Mouse (Mus musculus): ENCODE data around the gene Anapc4.
A peak's percentile ranks its signal among the peaks of the same experiment; 100 is the strongest.

Gene Anapc4

DNA sequence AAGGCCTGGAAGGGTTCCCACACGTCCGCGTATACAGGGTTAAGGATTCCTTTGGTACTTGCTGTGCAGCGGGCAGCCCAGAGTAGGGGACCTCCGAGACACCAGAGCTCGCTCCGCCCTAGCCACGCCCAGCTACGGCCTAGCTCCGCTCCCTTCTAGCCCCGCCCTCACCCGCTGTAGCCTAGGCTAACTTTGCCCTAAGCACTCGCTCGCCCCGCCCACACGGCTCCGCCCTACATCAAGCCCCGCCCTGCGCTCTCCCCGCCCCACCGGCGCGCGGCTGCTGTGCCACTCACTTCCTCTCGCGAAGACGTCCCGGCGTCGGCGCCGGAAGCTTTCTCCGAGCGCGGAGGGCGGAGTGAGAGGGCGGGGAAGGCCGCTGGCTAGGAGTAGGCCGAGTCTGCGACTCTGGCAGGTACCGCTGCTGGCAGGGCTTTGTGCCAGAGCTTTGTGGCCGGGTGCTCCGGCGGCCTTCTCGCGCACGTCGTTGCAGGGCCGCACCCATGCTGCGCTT lies at the start of gene Anapc4:
Gene Anapc4, plus strand, starts transcription at position 252 of the 514 bp plus-strand sequence.
- DNase-seq (ENCODE audit: low read depth, low spot score) = peak; percentile 98

DNA sequence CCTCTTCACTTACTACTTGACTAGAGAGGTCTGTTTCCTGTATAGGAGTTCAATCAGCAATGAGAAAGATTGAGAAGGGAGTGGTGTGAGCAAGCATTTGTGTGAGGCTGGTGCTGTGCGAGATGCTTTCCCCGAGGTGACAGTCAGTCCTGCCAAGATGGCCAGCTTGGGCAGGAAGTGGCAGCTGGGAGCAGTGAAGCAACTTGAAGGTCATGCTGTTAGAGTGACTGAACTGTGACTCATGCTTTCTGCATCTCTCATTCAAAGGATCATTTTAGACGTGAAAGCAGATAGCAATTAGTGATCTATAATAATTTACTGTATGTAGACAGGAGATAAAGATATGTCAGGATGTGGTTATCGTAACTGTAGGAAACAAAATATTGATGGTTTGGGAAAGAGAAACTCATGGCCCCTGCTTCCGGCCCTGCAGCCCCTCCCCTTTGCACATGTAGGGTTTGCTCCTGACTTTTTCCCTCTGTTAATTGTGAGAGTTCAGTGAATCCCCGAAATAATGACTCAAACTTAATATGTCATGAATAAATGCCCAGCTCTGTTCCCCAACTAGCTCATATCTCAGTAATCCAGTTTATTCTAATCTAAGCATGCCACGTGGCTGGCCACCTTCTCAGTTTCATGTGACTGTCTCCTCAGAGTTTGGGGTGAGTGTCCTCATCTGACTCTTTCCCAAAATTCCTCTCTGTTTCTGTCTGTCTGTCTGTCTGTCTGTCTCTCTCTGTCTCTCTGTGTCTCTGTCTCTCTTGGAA lies 47.1 kb upstream of the Anapc4 start:
- no peak for DNase-seq (ENCODE audit: low read depth, low spot score)

DNA sequence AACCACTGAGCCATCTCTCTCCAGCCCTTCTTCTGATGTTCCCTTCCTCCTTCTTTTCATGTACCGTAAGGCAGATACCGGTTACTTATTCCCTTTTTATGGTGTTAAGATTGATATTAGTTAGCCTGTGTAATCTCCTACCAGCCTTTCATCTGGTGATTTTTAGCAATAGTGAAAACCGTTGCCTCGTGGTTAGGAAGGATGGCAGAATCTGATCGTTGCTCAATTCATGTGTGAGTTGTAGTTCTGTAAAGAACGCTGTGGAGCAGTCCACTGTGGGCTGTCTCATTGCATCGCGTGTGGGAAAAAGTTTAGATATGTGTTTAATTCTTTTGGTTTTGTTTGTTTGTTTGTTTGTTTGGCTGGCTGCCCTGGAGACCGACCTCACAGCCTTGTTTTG lies 40.6 kb upstream of the Anapc4 start:
- DNase-seq (ENCODE audit: low read depth, low spot score) = no peak

DNA sequence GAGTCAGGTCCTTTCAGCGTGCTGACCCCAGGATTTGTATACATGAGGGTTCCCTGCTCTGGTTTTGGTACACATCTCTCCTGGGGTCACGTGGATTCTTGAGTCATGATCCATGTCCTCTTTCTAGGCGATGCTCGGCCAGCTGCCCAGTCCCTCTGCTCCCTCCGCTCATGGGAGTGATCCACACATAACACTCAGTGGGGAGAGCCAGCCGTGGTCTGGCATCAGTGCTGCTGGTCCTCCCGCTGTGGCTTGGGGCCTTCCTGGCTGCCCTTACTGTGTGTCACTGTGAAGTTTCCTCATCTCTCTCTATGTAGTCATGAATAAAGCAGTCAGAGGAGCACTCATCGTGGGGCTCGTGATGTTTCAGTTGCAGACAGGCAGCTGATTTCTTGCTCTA lies 39.7 kb upstream of the Anapc4 start:
- no peak for DNase-seq (ENCODE audit: low read depth, low spot score)

DNA sequence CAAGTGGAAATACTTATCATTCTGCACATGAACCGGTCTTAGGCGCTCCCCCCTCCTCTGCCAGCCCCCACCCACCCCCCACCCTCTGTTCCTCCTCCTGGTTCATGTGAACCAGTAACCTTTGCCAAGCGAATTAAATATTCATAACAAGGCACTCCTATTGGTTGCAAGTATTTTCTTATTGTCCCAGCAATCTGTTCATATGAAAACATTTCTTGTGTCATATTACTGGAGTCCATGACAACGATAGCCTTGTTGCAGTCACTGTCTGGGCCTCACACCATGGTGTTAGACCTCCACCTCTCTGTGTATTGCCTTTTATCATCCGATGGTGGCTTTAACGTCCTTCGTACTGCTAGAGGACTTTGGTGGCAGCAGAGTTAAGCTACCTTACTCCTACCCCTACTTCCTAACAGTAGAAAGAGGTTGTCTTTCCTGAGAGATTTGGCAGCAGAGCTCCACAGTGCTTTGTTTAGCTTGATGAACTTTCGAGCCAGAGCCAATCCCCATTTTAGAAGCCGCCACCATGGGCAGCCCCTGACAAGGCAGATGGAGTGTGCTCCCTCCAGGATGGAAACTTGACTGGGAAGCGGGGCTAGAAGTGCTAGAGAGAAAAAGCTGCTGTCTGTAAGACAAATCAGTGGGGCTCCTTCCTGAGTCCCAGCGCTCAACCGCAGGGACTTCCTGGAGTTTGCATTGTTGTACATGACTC lies 34.4 kb upstream of the Anapc4 start:
- DNase-seq (ENCODE audit: low read depth, low spot score) = no peak

DNA sequence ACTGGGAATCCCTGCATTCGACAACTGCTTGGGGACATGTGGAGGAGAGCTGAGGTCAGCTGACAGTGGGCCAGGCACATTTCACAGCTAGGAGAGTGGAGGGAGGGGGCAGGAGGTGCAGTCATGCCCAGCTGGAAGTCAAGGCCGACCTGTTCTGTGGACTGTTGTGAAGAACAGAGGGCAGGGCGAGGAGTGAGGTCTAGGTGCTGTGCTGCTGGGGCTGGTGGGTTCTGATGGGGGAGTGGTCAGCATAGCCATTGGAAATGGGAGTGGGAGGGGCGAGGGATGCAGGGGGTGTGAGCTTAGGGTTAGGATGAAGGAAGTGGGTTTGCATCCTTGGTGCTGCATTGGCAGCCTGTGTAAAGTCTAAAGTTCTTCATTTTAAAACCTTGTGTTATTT lies 28.0 kb upstream of the Anapc4 start:
- DNase-seq (ENCODE audit: low read depth, low spot score) = no peak

GRCm38 (mm10) chr5:52806349-52806748 lies 27.5 kb upstream of the Anapc4 start:
- DNase-seq (ENCODE audit: low read depth, low spot score) = no peak

DNA sequence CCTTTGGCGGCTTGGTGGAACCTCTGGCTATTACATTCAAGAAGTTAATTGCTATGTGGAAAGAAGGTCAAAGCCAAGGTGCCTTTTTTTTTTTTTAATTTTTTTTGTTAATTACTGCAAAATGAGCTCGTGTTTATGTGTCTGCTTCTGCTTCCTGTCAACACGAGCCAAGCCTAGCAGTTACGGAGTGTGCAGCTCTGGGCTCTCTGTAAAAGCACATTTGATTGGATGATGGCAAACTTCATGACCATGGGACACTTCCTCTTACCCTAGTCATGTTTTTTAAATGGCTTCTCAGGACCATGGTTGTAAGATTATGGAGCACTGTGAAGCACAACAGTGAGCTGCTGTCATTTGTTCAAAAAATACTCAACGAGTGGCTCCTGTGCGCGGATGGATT lies 26.8 kb upstream of the Anapc4 start:
- DNase-seq (ENCODE audit: low read depth, low spot score) = no peak

DNA sequence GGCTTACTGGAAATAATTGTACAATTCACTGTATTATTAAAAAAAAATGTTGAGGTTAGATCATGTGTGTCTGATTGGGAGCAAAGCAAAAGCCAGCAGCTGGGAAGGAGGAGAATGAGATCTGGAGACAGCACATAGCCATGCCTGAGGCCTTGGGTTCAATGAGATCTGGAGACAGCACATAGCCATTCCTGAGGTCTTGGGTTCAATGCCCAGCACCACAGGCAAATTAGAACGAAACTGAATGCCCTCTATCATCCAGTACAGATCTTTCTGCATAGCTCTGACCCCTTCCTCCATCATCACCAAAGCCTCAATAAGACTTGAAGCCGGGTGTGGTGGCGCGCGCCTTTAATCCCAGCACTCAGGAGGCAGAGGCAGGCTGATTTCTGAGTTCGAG lies 23.4 kb upstream of the Anapc4 start:
- no peak for DNase-seq (ENCODE audit: low read depth, low spot score)

DNA sequence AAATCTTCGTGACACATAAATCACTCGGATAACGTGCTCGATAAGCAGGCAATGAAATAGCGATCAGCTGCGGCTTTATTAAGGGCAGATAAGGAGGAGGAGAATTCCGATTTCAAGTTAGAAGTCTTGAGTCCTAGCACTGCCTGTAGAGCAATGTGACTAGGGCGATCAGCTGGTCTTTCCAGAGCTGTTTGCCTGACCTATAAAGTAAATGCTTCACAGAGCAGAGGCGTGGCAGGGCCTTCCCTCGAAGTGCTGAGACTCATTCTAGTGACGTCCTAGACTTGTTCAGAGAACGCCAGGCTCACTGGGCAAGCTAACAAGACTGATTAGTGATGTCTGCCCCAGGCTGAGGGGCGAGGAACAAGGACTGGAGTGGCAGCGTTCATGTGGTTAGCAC lies 22.8 kb upstream of the Anapc4 start:
- no peak for DNase-seq (ENCODE audit: low read depth, low spot score)

GRCm38 (mm10) chr5:52812456-52812855 lies 21.4 kb upstream of the Anapc4 start:
- no peak for DNase-seq (ENCODE audit: low read depth, low spot score)

- no peak for DNase-seq (ENCODE audit: low read depth, low spot score)
Measured at GRCm38 (mm10) chr5:52813312-52813711, 20.5 kb upstream of the Anapc4 start.

- DNase-seq (ENCODE audit: low read depth, low spot score) = no peak
Measured at GRCm38 (mm10) chr5:52818676-52819075, 15.1 kb upstream of the Anapc4 start.

DNA sequence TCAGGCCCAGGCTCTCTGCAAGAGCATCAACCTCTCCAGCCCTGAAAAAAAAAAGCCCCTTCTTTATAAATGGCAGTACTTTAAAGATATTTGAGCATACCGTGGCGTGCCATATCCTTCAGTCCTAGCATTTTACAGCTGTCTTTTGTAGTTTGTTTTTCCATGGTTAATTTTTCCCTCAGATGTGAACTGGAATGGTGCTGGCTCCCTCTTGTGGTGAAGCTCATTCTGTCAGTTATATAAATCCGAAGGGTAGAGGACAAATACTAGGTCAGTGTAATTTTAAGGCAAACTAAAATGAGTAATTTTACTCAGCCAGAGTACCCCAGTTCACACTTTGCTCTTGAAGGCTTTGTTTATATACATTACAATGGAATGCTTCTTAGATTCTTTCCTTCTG lies 12.1 kb upstream of the Anapc4 start:
- peak; percentile 32 for DNase-seq (ENCODE audit: low read depth, low spot score)

GRCm38 (mm10) chr5:52827923-52828322 lies 5.9 kb upstream of the Anapc4 start:
- DNase-seq (ENCODE audit: low read depth, low spot score) = no peak

DNA sequence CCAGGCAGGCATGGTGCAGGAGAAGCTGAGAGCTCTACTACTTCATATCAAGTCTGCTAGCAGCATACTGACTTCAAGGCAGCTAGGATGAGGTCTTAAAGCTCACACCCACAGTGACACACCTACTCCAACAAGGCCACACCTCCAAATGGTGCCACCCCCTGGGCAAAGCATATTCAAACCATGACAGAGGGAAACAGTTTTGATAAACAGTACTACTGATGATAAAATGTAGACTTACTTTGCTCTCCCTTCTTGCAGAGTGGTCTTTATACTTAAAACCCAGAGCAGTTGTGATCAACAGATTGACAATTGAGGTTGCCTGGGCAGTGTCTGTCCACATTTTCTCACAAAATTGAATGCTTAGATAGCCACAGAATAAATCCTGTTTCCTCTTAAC lies 807 bp upstream of the Anapc4 start:
- DNase-seq (ENCODE audit: low read depth, low spot score) = no peak

- DNase-seq (ENCODE audit: low read depth, low spot score) = no peak
Measured at GRCm38 (mm10) chr5:52834386-52834785, 574 bp downstream of the Anapc4 start.

DNA sequence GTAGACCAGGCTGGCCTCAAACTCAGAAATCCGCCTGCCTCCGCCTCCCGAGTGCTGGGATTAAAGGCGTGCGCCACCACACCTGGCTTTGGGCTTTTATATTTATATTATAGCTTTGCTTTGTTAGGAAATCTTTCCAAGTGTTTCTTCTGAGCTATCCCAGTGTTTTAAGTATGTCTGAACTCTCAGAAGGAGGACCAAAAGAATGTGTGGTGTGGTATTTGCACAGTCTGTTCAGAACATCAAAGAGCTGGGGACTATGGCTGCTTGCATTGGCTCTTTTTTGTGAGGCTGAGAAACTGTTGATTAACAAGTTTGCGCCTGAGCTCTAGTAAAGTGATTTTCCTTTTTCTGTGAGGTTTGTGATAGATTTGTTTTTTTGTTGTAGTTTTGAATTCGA lies 10.5 kb downstream of the Anapc4 start:
- no peak for DNase-seq (ENCODE audit: low read depth, low spot score)

DNA sequence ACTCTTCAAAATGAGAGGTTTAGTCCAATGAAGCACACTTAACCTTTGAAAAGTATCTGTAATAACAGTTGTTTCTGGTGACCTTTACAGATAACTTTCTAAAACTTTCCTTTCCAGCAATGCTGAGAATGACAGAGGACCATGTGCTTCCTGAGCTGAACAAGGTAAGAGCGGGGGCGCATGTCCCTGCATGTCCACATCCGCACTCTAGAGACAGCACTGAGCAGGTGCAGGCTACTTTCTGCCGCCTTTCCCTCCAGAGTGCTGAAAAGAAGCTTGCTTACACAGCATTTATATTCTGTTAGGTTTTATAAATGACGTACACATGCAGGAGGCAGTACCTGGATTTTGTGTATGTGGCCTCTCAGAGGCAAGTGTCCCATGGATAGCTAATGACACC lies 21.9 kb downstream of the Anapc4 start:
- peak; percentile 81 for DNase-seq (ENCODE audit: low read depth, low spot score)

DNA sequence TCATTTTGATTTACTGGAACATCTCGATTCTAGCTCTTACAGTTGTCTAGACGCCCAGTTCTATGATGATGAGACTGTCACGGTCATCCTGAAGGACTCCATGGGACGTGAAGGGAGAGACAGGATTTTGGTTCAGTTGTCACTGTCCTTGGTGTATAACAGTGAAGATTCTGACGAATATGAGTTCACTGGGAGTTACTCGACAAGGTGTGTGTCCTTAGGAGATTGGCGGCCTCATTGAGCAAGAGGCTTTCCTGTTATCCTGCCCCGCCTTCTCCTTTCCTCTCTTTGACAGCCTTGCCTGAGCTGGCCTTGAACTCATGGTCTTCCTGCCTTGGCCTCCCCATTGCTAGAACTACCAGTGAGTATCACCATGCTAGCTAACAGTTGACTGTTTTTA lies 30.6 kb downstream of the Anapc4 start:
- DNase-seq (ENCODE audit: low read depth, low spot score) = no peak

GRCm38 (mm10) chr5:52865825-52866224 lies 32.0 kb downstream of the Anapc4 start:
- no peak for DNase-seq (ENCODE audit: low read depth, low spot score)

- DNase-seq (ENCODE audit: low read depth, low spot score) = no peak
Measured at GRCm38 (mm10) chr5:52866361-52867155, 32.7 kb downstream of the Anapc4 start.
